Mouse (Mus musculus): Measurements from ENCODE around the gene Atp6v1f. TPM values are rescaled to one million over a fixed set of nuclear protein-coding genes. Genes with fewer than 3 reads are reported as not detected.
A peak's percentile ranks its signal among the peaks of the same experiment; 100 is the strongest.

The Atp6v1f gene
- polyA plus RNA-seq, 1 experiment: not detected

DNA sequence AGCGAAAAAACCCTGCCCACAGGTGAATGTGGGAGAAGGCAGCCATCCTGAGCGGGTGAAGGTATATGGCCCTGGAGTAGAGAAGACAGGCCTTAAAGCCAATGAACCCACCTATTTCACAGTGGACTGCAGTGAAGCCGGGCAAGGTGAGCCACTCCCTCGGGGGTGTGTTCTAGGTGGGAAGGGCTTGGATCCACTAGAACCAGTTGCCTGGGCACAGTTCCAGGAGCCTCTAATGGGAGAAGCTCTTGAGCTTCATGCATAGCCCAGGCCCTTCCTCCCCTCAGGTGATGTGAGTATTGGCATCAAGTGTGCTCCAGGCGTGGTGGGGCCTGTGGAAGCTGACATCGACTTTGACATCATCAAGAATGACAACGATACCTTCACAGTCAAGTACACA is 22.2 kb upstream of the Atp6v1f start:
- WGBS: 94% methylated on average over 7 of the region's 7 CpGs
- TF ChIP-seq POLR2A (IDR thresholded peaks at IDR 0.05; ENCODE audit: insufficient read depth, low read depth, low read length) (no peak), CTCF (IDR thresholded peaks at IDR 0.05; ENCODE audit: insufficient read depth, low read depth, low read length) (no peak)
- no peak overlapping the region for H3K4me3 ChIP-seq (ENCODE audit: insufficient read depth, low read depth, low read length)
- H3K27ac ChIP-seq (ENCODE audit: insufficient read depth, low read depth, low read length): no peak overlapping the region
- no peaks in the 10 kb centered on the region for H3K4me1 ChIP-seq (ENCODE audit: control insufficient read depth, insufficient read depth, low read length)

DNA sequence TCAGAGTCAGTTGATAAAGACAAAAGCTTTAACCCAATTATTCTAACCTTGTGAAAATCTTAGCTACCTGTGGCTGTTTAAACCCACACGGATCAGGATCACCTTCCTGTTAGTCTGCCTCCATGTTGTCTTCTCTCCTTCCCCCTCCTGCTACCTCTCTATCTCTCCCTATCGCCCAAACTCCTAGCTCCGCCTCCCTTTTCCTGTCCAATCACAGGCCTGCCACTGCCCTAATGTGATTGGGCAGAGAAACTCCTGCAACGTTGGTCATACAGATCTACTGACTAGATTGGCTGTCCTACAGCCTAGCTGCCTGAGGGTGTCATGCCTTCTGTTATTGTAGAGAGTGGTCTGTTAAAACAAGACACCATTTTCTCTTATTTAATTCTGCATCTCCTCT is 17.7 kb upstream of the Atp6v1f start:
- H3K27ac ChIP-seq (ENCODE audit: insufficient read depth, low read depth, low read length): no peak overlapping the region
- WGBS: 41% methylated on average over 4 of the region's 4 CpGs
- H3K4me3 ChIP-seq (ENCODE audit: insufficient read depth, low read depth, low read length): no peak overlapping the region
- no peak for TF ChIP-seq POLR2A (IDR thresholded peaks at IDR 0.05; ENCODE audit: insufficient read depth, low read depth, low read length)
- no peaks in the 10 kb centered on the region for H3K4me1 ChIP-seq (ENCODE audit: control insufficient read depth, insufficient read depth, low read length)

GRCm38 (mm10) chr6:29450667-29451066 is 16.9 kb upstream of the Atp6v1f start:
- Histone ChIP-seq H3K4me1 (ENCODE audit: control insufficient read depth, insufficient read depth, low read length) (no peaks in the 10 kb centered on the region), H3K27ac (ENCODE audit: insufficient read depth, low read depth, low read length) (no peak overlapping the region), H3K4me3 (ENCODE audit: insufficient read depth, low read depth, low read length) (no peak overlapping the region)
- 94% methylated on average over 6 of the region's 6 CpGs for WGBS
- TF ChIP-seq POLR2A (IDR thresholded peaks at IDR 0.05; ENCODE audit: insufficient read depth, low read depth, low read length) (no peak), CTCF (IDR thresholded peaks at IDR 0.05; ENCODE audit: insufficient read depth, low read depth, low read length) (no peak)

DNA sequence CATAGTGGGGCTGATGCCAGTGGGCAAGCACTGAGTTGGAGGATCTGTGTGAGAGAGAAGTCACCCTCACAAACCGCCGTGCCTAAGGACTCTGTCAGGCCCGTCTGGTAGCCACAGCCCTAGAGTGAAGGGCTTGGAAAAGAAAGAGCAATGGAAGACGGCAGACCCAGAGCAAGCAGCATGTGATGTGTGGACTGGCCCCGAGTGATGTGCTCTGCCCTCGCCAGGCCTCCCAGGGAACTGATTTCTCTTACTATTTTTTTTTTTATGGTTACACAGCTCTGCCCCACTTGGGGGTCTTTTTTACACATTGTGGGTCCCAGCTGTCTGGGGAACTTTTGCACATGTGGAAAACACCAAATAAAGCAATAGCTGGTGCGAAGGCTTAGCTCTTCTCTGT is 6.0 kb upstream of the Atp6v1f start:
- no peak for TF ChIP-seq POLR2A (IDR thresholded peaks at IDR 0.05; ENCODE audit: insufficient read depth, low read depth, low read length)
- no peak for TF ChIP-seq CTCF (IDR thresholded peaks at IDR 0.05; ENCODE audit: insufficient read depth, low read depth, low read length)
- WGBS: 53% methylated on average over 7 of the region's 7 CpGs
- Histone ChIP-seq H3K4me3 (ENCODE audit: insufficient read depth, low read depth, low read length) (no peak overlapping the region), H3K4me1 (ENCODE audit: control insufficient read depth, insufficient read depth, low read length) (no peaks in the 10 kb centered on the region), H3K27ac (ENCODE audit: insufficient read depth, low read depth, low read length) (no peak overlapping the region)

DNA sequence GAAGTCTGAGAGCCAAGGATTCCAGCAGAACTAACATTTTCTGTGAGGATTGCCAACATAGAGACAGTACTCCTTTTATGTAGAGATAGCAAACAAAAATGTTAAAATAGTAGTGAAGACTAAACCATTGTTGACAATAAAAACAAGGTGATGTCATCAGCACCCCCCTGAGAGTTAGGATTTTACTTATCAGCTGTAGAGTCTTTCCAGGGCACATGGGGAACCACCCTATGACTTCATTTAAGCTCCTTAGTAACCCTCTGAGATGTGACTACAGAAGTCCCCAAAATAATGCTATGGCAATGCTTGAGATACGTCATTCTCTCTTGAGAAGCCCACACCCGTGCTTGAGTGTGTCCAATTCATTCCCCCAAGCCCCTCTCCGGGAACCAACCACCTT is 4.1 kb upstream of the Atp6v1f start:
- H3K4me3 ChIP-seq (ENCODE audit: insufficient read depth, low read depth, low read length): no peak overlapping the region
- H3K27ac ChIP-seq (ENCODE audit: insufficient read depth, low read depth, low read length): no peak overlapping the region
- WGBS: 70% methylated on average over 3 of the region's 3 CpGs
- no peak for TF ChIP-seq POLR2A (IDR thresholded peaks at IDR 0.05; ENCODE audit: insufficient read depth, low read depth, low read length)
- no peak for TF ChIP-seq CTCF (IDR thresholded peaks at IDR 0.05; ENCODE audit: insufficient read depth, low read depth, low read length)
- no peaks in the 10 kb centered on the region for H3K4me1 ChIP-seq (ENCODE audit: control insufficient read depth, insufficient read depth, low read length)

GRCm38 (mm10) chr6:29468851-29469250 is 1.3 kb downstream of the Atp6v1f start:
- no peak overlapping the region for H3K4me3 ChIP-seq (ENCODE audit: insufficient read depth, low read depth, low read length)
- 88% methylated on average over 3 of the region's 3 CpGs for WGBS
- H3K4me1 ChIP-seq (ENCODE audit: control insufficient read depth, insufficient read depth, low read length): peaks cover 4% of the 10 kb centered on the region
- TF ChIP-seq CTCF (IDR thresholded peaks at IDR 0.05; ENCODE audit: insufficient read depth, low read depth, low read length) (no peak), POLR2A (IDR thresholded peaks at IDR 0.05; ENCODE audit: insufficient read depth, low read depth, low read length) (no peak)
- H3K27ac ChIP-seq (ENCODE audit: insufficient read depth, low read depth, low read length): no peak overlapping the region

DNA sequence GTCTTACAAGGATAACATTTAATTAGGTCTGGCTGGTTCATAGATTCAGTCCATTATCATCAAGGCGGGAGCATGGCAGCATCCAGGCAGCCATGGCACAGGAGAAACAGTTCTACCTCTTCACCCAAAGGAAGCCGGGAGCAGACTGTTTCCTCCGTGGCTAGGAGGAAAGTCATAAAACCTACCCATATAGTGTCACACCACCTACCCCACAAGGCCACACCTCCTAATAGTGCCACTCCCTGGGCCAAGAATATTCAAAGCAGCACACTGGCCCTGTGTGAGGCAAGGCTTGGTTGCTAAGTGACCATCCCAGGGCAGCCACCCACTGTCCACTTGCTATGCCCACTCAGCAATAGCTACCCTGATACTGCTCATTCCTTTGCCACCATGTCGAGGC is 3.6 kb downstream of the Atp6v1f start, which contains the start of gene Atp6v1fnb:
Gene Atp6v1fnb, plus strand, starts transcription at position 301 of the 400 bp plus-strand sequence.
- 93% methylated on average over 4 of the region's 4 CpGs for WGBS
- peaks cover 9% of the 10 kb centered on the region for H3K4me1 ChIP-seq (ENCODE audit: control insufficient read depth, insufficient read depth, low read length)
- no peak within 1 kb of the TSS for H3K27ac ChIP-seq (ENCODE audit: insufficient read depth, low read depth, low read length)
- no peak for TF ChIP-seq POLR2A (IDR thresholded peaks at IDR 0.05; ENCODE audit: insufficient read depth, low read depth, low read length)
- no peak for TF ChIP-seq CTCF (IDR thresholded peaks at IDR 0.05; ENCODE audit: insufficient read depth, low read depth, low read length)
- no peak within 1 kb of the TSS for H3K4me3 ChIP-seq (ENCODE audit: insufficient read depth, low read depth, low read length)

DNA sequence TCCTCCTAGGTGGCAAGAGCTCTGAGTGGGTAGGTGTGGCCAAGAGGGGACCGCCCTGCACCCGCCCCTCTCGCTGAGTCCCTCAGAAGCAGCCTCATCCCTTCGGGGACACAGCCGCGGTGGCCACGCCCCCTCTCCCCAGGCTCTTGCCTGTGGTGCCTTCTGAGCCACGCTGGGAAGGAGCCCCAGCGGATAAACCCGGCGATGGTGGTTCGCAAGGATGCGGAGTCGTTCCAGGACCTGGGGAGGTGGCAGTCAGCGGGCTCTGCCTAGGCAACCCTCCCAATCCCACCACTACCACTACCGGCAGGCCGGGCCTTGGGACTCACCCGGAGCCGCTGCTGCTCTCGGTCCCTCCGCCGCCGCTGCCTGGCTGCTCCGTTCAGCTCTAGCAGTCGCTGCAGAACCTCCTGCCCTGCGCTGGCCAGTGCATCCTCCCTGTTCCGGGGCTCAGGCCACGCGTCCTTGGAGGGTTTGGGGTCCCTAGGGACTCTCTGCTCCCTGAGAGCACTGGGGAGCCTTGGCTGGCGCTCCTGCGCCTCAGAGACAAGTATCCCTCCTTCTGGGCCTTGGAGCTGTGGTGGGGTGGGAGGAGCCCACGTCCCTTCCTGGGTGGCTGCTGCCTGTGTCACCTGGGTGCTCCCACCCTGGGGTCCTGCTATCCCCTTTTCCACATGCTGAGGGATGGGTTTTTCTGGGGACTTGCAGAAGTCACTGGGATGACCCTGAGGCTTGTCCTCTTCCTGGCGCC is 6.6 kb downstream of the Atp6v1f start:
- 7% methylated on average over 33 of the region's 33 CpGs for WGBS
- H3K27ac ChIP-seq (ENCODE audit: insufficient read depth, low read depth, low read length): no peak overlapping the region

GRCm38 (mm10) chr6:29474736-29475135 is 7.2 kb downstream of the Atp6v1f start:
- Histone ChIP-seq H3K4me1 (ENCODE audit: control insufficient read depth, insufficient read depth, low read length) (peaks cover 9% of the 10 kb centered on the region), H3K27ac (ENCODE audit: insufficient read depth, low read depth, low read length) (no peak overlapping the region), H3K4me3 (ENCODE audit: insufficient read depth, low read depth, low read length) (no peak overlapping the region)
- TF ChIP-seq POLR2A (IDR thresholded peaks at IDR 0.05; ENCODE audit: insufficient read depth, low read depth, low read length) (no peak), CTCF (IDR thresholded peaks at IDR 0.05; ENCODE audit: insufficient read depth, low read depth, low read length) (no peak)
- WGBS: 84% methylated on average over 2 of the region's 2 CpGs

More for the DNA sequence above, 6.6 kb downstream of the Atp6v1f start:
- peak overlapping the region; percentile 44 for H3K4me3 ChIP-seq (ENCODE audit: insufficient read depth, low read depth, low read length)
- H3K4me1 ChIP-seq (ENCODE audit: control insufficient read depth, insufficient read depth, low read length): peaks cover 9% of the 10 kb centered on the region
- TF ChIP-seq POLR2A (IDR thresholded peaks at IDR 0.05; ENCODE audit: insufficient read depth, low read depth, low read length) (0 out of 2 replicates have a peak, but pooled peaks have one; percentile 25), CTCF (IDR thresholded peaks at IDR 0.05; ENCODE audit: insufficient read depth, low read depth, low read length) (no peak)

Data from olfactory bulb, adult 2 months (tissue).